ENCODE assay signal across 11 mouse cellular contexts in the genomic region with DNA sequence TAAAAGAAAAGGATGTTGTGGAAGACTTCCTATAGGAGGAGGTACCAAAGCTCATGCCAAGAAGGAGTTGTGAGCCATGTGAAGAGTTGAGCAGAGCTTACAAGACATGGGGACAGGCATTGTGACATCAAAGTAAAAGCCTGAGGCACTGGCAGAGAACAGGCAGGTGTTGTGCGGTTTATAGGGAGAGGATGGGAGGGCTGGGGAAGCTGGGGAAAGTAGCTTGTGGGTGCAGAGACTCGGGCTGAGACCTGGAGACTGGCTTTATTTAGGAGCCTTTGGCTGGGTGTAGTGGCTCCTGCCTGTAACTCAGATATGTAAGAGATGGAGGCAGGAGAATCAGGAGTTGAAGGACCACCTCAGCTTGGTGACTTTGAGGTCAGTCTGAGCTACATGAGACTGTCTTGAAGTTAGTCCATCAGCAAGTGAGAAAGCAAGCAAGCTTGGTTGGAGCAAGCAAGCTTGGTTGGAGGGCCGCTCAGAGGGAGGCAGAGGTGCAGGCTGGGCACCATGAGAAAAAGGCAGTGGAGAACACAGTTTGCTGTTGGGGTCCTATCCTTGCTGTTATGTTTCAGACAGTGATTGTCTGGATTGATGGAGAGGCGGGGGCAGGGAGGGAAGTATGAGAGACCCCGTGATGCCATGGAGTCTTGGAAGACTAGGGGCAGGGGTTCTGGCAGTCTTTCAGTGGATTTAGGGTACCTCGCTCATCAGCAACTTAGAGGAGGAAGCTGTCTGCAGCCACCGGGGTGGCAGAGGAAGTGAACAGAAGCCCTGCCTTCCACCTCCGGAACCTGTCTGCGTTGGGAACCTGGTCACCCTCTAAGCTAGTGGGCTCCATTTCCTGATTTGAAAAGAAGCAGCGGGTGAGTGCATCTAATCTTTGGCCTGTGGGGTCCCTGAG. TPM values are rescaled to one million over a fixed set of nuclear protein-coding genes. Genes with fewer than 3 reads are reported as not detected.
DNase-seq lines count a peak whose midpoint lies in the region; ATAC-seq and TF ChIP-seq lines count a peak whose summit lies in the region.
"Had no signal": no experiment of that assay in that cellular context is flagged by ENCODE, and none has a peak within 500 bp of the region (broad histone marks: within the 10 kb centered on the region; RNA-seq: fewer than 3 reads in every experiment).

A gene (plus strand): TSS at position 61 of the 904 bp plus-strand sequence.

- H3K9ac ChIP-seq in midbrain, embryonic 15.5 days: no peak within 1 kb of the TSS
- H3K9ac ChIP-seq: hindbrain, embryonic 14.5 days had no signal

- H3K27ac ChIP-seq in midbrain, embryonic 15.5 days: no peak within 1 kb of the TSS
- H3K27ac ChIP-seq: hindbrain, embryonic 14.5 days; limb, embryonic 10.5 days had no signal

- ATAC-seq in megakaryocyte progenitor cell, adult 5-6 weeks (replicated peaks; ENCODE audit: poor library complexity): peak; percentile 26; the same call in 1 of the 2 replicates
- ATAC-seq in midbrain, embryonic 15.5 days (replicated peaks): no peak

- H3K27me3 ChIP-seq in erythroblast, embryonic 14.5 days (ENCODE audit: control insufficient read depth): no peaks in the 10 kb centered on the region
- no peaks in the 10 kb centered on the region for H3K27me3 ChIP-seq in midbrain, embryonic 15.5 days (replicated peaks)

- H3K4me2 ChIP-seq in midbrain, embryonic 15.5 days: no peak within 1 kb of the TSS
- H3K4me2 ChIP-seq: hindbrain, embryonic 14.5 days had no signal

- DNase-seq in lung, adult 2 months: no peak
- no peak for DNase-seq in lung, postnatal 10 days
- peak; percentile 77 for DNase-seq in thymus, postnatal 25 days
- no peak for DNase-seq in neural tube, embryonic 10.5 days (ENCODE audit: extremely low spot score, low spot score)
- DNase-seq in adrenal gland, postnatal 10 days: no peak
- DNase-seq: cerebellum, adult 8-10 months had no signal

- TF ChIP-seq CTCF in lung, adult 2 months (IDR thresholded peaks at IDR 0.05; ENCODE audit: insufficient read depth, low read length): no peak

- H3K4me3 ChIP-seq in lung, adult 2 months (replicated peaks; ENCODE audit: extremely low read depth, low read depth, low read length): peak within 1 kb of the TSS; percentile 50
- H3K4me3 ChIP-seq in erythroblast, embryonic 14.5 days (replicated peaks): peak within 1 kb of the TSS; percentile 23
- no peak within 1 kb of the TSS for H3K4me3 ChIP-seq in midbrain, embryonic 15.5 days
- H3K4me3 ChIP-seq: limb, embryonic 10.5 days had no signal

- no peak for TF ChIP-seq POLR2A in lung, adult 2 months (IDR thresholded peaks at IDR 0.05; ENCODE audit: borderline replicate concordance, extremely low read depth, low read depth, low read length)

- H3K4me1 ChIP-seq in lung, adult 2 months (ENCODE audit: control insufficient read depth, insufficient read depth, low read length): no peaks in the 10 kb centered on the region
- H3K4me1 ChIP-seq in erythroblast, embryonic 14.5 days (ENCODE audit: control insufficient read depth): no peaks in the 10 kb centered on the region
- H3K4me1 ChIP-seq in midbrain, embryonic 15.5 days: no peaks in the 10 kb centered on the region

- H3K9me3 ChIP-seq in erythroblast, embryonic 14.5 days (ENCODE audit: control insufficient read depth, low read length): no peaks in the 10 kb centered on the region
- no peaks in the 10 kb centered on the region for H3K9me3 ChIP-seq in midbrain, embryonic 15.5 days
- H3K9me3 ChIP-seq: limb, embryonic 10.5 days had no signal

- H3K36me3 ChIP-seq in erythroblast, embryonic 14.5 days (ENCODE audit: control insufficient read depth): no peaks in the 10 kb centered on the region
- no peaks in the 10 kb centered on the region for H3K36me3 ChIP-seq in midbrain, embryonic 15.5 days (replicated peaks)
- H3K36me3 ChIP-seq: limb, embryonic 10.5 days had no signal

- WGBS in lung, adult 2 months: 58% methylated on average over 10 of the region's 10 CpGs
- WGBS in midbrain, embryonic 15.5 days: 86% methylated on average over 10 of the region's 10 CpGs

RNA-seq across cellular contexts. Expression of the gene that starts here (rescaled TPM):
- 8.6 and 10.7 TPM in 2 replicates for polyA plus RNA-seq in lung, adult 2 months (2012; rRNA removed)
- polyA plus RNA-seq in erythroblast, embryonic 14.5 days (2012): 0.26 and 0.42 TPM in 2 replicates
- 99.4 and 106 TPM in 2 replicates for total RNA-seq in megakaryocyte progenitor cell, adult 5-6 weeks (2015)
- total RNA-seq in megakaryocyte progenitor cell, adult 5-6 weeks (2017): 246 and 253 TPM in 2 replicates
- polyA plus RNA-seq in midbrain, embryonic 15.5 days (2015; fragmentation: Nextera tagmentation; extraction: Ambion mirVana): 0.86 and 0.89 TPM in 2 replicates
- total RNA-seq in adrenal gland, postnatal 10 days (2021): 1 to 10 TPM; 3.6 to 4.4 TPM

Comparison
In these comparisons a context has a peak if more than half of its experiments do, and no peak if none do; other contexts are left out.
1. RNA of the gene that starts here (total RNA-seq): 99.4 to 253 TPM in megakaryocyte progenitor cell, adult 5-6 weeks; 3.6 to 4.4 TPM in adrenal gland, postnatal 10 days; every median in the first group is over 10 times any median in the second.